Mouse (Mus musculus): Measurements from ENCODE around the gene Nudcd2.

Nudcd2 gene

DNA sequence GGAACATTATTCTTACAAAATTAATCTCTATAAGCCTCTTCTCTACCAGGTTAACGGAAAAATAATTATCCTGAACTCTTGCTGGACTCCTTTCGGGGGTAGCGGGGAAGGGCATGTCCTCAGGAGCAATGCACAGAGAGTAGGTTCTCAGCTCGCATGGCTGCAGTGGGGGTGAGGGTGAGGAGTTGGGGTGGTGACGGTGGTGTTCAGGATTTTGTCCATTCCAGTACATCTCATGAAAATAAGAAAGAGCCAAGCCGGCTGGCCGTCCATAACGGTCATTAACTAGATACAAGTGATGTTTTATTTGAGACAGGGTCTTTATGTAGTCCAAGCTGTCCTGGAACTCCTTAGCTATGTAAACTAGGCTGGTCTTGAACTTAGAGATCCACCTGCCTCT lies 22.5 kb downstream of the Nudcd2 start:
- DNase-seq, result no peak

DNA sequence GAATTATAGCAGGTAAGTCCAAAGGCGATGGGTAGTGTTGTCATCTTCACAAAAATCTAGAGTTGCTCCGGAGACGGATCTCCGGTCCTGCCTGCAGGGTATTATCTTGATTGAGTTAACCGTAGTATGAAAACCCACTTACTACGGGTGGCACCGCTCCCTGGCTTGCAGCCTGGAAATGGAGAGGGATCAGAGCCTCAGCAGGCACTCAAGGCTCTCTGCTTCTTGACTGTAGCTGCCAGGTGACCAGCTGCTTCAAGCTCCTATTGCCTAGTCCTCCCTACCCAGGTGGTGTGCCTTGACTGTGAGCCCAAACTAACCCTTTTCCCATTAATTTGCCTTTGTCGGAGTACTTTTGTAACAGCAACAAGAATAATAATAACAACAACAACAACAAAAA lies 26.4 kb downstream of the Nudcd2 start:
- no peak for DNase-seq

- peak; percentile 44 for DNase-seq
These were observed 29.9 kb downstream of the Nudcd2 start for GRCm38 (mm10) chr11:40763395-40763794.

DNA sequence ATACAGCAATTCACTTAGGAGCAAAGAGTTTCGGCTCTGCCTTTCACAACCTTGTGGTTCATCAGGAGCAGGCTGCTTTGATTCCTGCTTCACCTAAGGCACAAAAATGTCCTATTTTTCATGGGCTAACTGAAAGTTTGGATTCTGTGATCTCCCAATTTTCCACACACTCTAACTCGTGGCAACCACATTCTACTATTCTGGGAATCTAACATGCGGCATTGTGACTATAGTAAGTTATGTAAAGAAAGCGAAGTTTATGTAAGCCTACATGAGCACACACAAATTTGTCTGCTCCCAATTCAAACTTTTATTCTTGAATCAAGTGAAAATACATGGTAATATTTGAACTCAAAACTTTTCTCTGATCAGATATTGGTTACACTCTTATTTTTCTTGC lies 31.2 kb downstream of the Nudcd2 start:
- DNase-seq, result no peak

- DNase-seq, result peak; percentile 25
These were observed 42.1 kb downstream of the Nudcd2 start for GRCm38 (mm10) chr11:40775315-40776269.

DNA sequence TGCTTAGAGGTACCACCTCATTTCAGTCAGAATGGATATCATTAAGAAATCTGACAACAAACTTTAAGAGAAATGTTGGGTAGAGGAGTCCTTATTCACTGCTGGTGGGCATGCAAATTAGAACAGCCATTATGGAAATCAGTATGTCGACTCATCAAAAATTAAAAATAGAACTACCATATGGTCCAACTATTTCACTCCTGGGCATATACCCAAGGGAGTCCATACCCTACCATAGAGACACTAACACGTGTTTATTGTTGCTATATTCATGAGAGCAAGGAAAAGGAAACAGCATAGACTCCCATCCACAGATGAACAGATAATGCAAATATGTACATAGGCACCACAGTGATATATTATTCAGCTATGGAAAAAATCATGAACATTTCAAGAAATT lies 48.4 kb downstream of the Nudcd2 start:
- no peak for DNase-seq

- DNase-seq, result no peak
These were observed 49.9 kb downstream of the Nudcd2 start for GRCm38 (mm10) chr11:40783346-40783745.

GRCm38 (mm10) chr11:40784326-40784725 lies 50.9 kb downstream of the Nudcd2 start:
- no peak for DNase-seq

GRCm38 (mm10) chr11:40786900-40787299 lies 53.4 kb downstream of the Nudcd2 start:
- DNase-seq, result no peak
